ENCODE assay signal across 7 mouse cellular contexts in the genomic region with DNA sequence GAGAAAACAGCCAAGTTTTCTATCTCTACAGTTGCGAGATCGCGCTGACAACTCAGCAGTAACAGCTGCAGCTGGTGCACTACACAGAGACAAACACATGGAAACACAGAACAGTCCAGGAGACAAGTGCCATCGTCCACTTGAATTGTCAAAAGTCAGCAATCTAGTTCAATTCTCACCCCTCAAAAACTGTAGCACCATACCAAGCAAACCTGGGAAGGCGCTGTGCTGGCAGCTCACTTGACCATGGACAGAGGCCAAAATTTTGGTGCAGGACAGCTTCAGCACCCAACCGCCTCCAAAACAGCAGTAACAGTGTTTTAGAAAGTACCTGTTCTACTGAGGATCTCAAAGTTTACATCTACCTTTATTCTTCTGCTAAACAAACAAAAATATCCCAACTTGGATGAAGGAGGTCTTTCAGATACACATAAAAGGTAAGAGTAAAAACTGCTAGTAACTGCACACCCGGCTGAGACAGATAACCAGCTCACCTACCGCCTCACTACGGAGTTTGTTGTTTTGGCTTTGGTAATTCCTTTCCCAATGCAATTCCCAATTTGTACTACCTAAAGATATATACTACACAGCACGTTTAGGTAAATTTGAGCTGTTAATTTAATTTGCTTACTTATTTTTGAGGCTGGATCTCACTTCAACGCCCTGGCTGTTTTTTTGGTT. TPM values are rescaled to one million over a fixed set of nuclear protein-coding genes. Genes with fewer than 3 reads are reported as not detected.
DNase-seq lines count a peak whose midpoint lies in the region; ATAC-seq and TF ChIP-seq lines count a peak whose summit lies in the region.

No protein-coding gene starts in this region.

- H3K4me3 ChIP-seq in gastrocnemius, adult 2 months: peak overlapping the region; percentile 98
- H3K4me3 ChIP-seq in intestine, embryonic 15.5 days (replicated peaks): no peak overlapping the region
- H3K4me3 ChIP-seq in liver, embryonic 15.5 days (replicated peaks): peak overlapping the region; percentile 86
- peak overlapping the region; percentile 88; the same call in 1 of the 2 replicates for H3K4me3 ChIP-seq in neural tube, embryonic 14.5 days (ENCODE audit: low read depth, low read length)

- H3K36me3 ChIP-seq in intestine, embryonic 15.5 days: no peaks in the 10 kb centered on the region
- H3K36me3 ChIP-seq in liver, embryonic 15.5 days (replicated peaks): peaks cover 14% of the 10 kb centered on the region
- no peaks in the 10 kb centered on the region for H3K36me3 ChIP-seq in neural tube, embryonic 14.5 days (ENCODE audit: control insufficient read depth, insufficient read depth, low read length)

- H3K27me3 ChIP-seq in intestine, embryonic 15.5 days (replicated peaks): no peaks in the 10 kb centered on the region
- no peaks in the 10 kb centered on the region for H3K27me3 ChIP-seq in liver, embryonic 15.5 days
- H3K27me3 ChIP-seq in neural tube, embryonic 14.5 days (ENCODE audit: control insufficient read depth, insufficient read depth, low read length): no peaks in the 10 kb centered on the region

- 74% methylated on average over 11 of the region's 11 CpGs for WGBS in intestine, embryonic 15.5 days
- 47% methylated on average over 11 of the region's 11 CpGs for WGBS in liver, embryonic 15.5 days (ENCODE audit: insufficient replicate concordance)
- 80% methylated on average over 11 of the region's 11 CpGs for WGBS in neural tube, embryonic 14.5 days

- TF ChIP-seq CTCF in gastrocnemius, adult 2 months (IDR thresholded peaks at IDR 0.05): peak; percentile 46

- no peak overlapping the region for H3K9ac ChIP-seq in intestine, embryonic 15.5 days
- H3K9ac ChIP-seq in liver, embryonic 15.5 days: peak overlapping the region; percentile 99
- no peak overlapping the region for H3K9ac ChIP-seq in neural tube, embryonic 14.5 days (replicated peaks; ENCODE audit: low read depth, low read length)

- peak overlapping the region; percentile 26; the same call in 1 of the 2 replicates for H3K4me2 ChIP-seq in intestine, embryonic 15.5 days (replicated peaks)
- H3K4me2 ChIP-seq in liver, embryonic 15.5 days: peak overlapping the region; percentile 76
- H3K4me2 ChIP-seq in neural tube, embryonic 14.5 days (ENCODE audit: low read depth, low read length): peak overlapping the region; percentile 70; the same call in 1 of the 2 replicates

- intact Hi-C loops in gastrocnemius, adult 2 months (cut with DNase I): loop anchor here (2.0 kb wide), 3 partner anchors 63 to 113 kb away; no protein-coding TSS in a partner anchor

- no peak for ATAC-seq in intestine, embryonic 15.5 days
- ATAC-seq in liver, embryonic 15.5 days (ENCODE audit: insufficient read depth): no peak
- ATAC-seq in neural tube, embryonic 14.5 days (ENCODE audit: low read depth): no peak

- DNase-seq in Muller cell, postnatal 12 days (ENCODE audit: inconsistent ontology term): peak; percentile 43
- DNase-seq in brain, adult 2 months (ENCODE audit: low read depth, low spot score): peak; percentile 76
- peak; percentile 87 for DNase-seq in gastrocnemius, adult 2 months
- no peak for DNase-seq in retina, postnatal 1 day

- H3K4me1 ChIP-seq in intestine, embryonic 15.5 days (replicated peaks): peaks cover 7% of the 10 kb centered on the region
- H3K4me1 ChIP-seq in liver, embryonic 15.5 days (replicated peaks): peaks cover 50% of the 10 kb centered on the region
- H3K4me1 ChIP-seq in neural tube, embryonic 14.5 days (ENCODE audit: control insufficient read depth, insufficient read depth, low read length): peaks cover 16% of the 10 kb centered on the region

- no peaks in the 10 kb centered on the region for H3K9me3 ChIP-seq in intestine, embryonic 15.5 days
- no peaks in the 10 kb centered on the region for H3K9me3 ChIP-seq in liver, embryonic 15.5 days (replicated peaks)
- H3K9me3 ChIP-seq in neural tube, embryonic 14.5 days (ENCODE audit: control insufficient read depth, low read length): no peaks in the 10 kb centered on the region

- peak overlapping the region; percentile 100 for H3K27ac ChIP-seq in gastrocnemius, adult 2 months
- no peak overlapping the region for H3K27ac ChIP-seq in intestine, embryonic 15.5 days
- peak overlapping the region; percentile 99 for H3K27ac ChIP-seq in liver, embryonic 15.5 days (replicated peaks)
- H3K27ac ChIP-seq in neural tube, embryonic 14.5 days (ENCODE audit: low read depth, low read length): no peak overlapping the region

RNA-seq across cellular contexts. Expression of a gene that starts 11.6 kb away (rescaled TPM):
- total RNA-seq in gastrocnemius, adult 2 months (2021): 100 to 1,000 TPM; 167 to 341 TPM
- polyA plus RNA-seq in intestine, embryonic 15.5 days (2015; fragmentation: Nextera tagmentation; extraction: Ambion mirVana): 22.3 and 28.8 TPM in 2 replicates
- polyA plus RNA-seq in liver, embryonic 15.5 days (2015; fragmentation: Nextera tagmentation; extraction: Ambion mirVana): 64.7 and 73.0 TPM in 2 replicates
- 103 and 108 TPM in 2 replicates for polyA plus RNA-seq in neural tube, embryonic 14.5 days (2014; fragmentation: Nextera tagmentation; extraction: Ambion mirVana)

Comparison
In these comparisons a context has a peak if more than half of its experiments do, and no peak if none do; other contexts are left out.
1. H3K27ac ChIP-seq: peak in gastrocnemius, adult 2 months (single experiment) and liver, embryonic 15.5 days (single experiment); none in intestine, embryonic 15.5 days (single experiment) and neural tube, embryonic 14.5 days (single experiment).
2. H3K4me2 ChIP-seq: peak in every context shown above with its lines; median percentile 76 in liver, embryonic 15.5 days; 70 in neural tube, embryonic 14.5 days; 26 in intestine, embryonic 15.5 days.